Mouse (Mus musculus) gastrocnemius, postnatal 36 days (tissue): ENCODE data around the gene 4930564D02Rik. TPM values are rescaled to one million over a fixed set of nuclear protein-coding genes. Genes with fewer than 3 reads are reported as not detected.
A peak's percentile ranks its signal among the peaks of the same experiment; 100 is the strongest.

Source experiments
- DNase-seq, 2 experiments: peaks; one replicate each; pipeline ENCODE4 v3.0.0; 2022
- intact Hi-C: fragments of 180-260 bp; cut with DNase I; formaldehyde crosslinking; loops from one replicate; pipeline ENCODE4 v1.15.1; 2025
- total RNA-seq, 2 experiments: library from RNA; stranded (reverse); gene quantifications; 2 replicates each; pipeline ENCODE4 v1.2.3; 2021

Gene 4930564D02Rik
- total RNA-seq, 2 experiments from 2014 or later, result not detected

DNA sequence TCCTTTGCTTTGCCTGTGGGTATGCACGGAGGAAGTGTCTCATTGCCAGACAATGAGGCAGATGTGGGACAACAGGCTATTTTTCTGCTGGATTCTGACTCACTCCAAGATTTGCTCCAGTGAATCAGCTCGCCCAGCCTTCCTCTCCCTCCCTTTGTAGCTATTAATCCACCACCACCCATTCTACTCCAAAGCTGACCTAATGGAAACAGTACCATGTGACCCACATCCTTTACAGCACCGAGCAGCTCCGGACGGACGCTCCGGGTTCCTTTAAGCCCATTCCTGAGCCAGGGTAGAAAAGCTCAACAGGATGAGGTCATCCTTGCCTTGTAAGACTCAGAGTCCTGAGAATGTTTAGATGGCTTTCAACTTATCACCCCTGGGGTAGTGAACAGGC is 11.7 kb upstream of the 4930564D02Rik start:
- intact Hi-C loops, result loop anchor here (5.0 to 10.0 kb wide), 2 partner anchors 270 to 343 kb away; partner anchors contain the start of genes Fam19a3, Ppm1j and Rhoc
- DNase-seq, result peak in 1 of 2 experiments; percentile 48

DNA sequence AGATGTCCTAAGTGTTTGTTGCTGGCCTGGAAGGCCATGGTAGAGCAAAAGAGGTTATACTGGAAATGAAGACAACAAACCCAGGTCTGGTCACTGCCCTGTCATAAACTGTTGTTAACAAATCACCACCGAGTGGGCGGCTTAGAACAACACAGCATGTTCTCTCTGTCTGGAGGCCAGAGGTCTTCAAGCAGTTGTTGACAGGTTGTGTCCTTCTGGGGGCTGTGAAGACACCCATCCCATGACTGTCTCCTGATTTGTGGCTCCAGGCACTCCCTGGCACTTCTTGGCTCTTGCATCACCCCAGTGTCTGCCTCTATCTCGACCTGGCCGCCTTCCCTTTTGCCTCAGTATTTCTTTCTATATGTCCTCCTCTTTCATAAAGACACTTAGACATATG is 11.0 kb upstream of the 4930564D02Rik start:
- DNase-seq, result no peak
- intact Hi-C loops, result loop anchor here (5.0 to 10.0 kb wide), 2 partner anchors 271 to 343 kb away; partner anchors contain the start of genes Fam19a3, Ppm1j and Rhoc

DNA sequence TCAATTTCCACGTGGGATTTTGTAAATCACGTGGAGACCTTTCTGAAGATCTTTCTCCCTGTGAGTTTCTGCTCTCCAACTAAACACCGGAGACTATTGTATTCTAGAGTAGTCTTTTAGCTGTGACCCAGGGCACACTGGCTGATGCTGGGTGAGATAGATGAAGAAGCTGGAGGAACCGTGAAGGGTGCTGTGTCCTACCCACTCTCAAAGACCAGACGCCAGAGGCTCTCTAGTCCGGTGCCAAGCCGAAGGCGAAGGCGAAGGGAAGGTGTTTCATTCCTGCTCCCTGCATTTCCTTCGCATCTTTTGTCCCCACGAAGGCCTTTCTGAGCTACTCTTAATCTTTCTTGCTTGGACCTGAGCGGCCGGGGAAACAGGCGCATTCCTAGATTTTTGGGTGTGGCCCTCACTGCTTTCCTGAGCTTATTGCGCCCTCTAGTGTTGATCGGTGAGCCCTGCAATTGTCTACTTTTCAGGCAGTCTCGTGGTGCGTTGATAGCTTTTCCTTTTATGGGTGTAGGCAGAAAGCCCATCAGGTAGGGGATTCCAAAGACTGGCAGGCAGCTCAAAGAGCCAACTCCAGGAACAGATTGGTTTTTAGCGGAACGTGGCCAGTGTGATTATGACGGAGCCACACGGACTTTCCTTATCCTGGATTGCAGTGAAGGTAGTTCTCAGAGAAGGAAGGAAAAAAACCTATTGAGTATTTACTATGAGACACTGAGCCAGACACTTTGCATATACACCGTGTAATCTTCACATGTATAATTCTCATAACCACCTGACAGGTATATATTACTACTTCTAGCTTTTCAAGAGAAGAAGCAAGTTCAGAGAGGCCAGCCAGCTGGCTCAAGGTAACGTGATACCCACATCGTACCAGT is 7.8 kb upstream of the 4930564D02Rik start:
- intact Hi-C loops, result loop anchor here (1.0 to 10.0 kb wide), 3 partner anchors 67 to 347 kb away; partner anchors contain the start of genes Fam19a3, Ppm1j and Rhoc
- DNase-seq, result peak; percentile 72 to 73

- intact Hi-C loops, result loop anchor here (1.0 to 10.0 kb wide), 3 partner anchors 68 to 348 kb away; partner anchors contain the start of genes Fam19a3, Ppm1j and Rhoc
- no peak for DNase-seq
Measured at GRCm38 (mm10) chr3:105059911-105060310, 6.7 kb upstream of the 4930564D02Rik start.

DNA sequence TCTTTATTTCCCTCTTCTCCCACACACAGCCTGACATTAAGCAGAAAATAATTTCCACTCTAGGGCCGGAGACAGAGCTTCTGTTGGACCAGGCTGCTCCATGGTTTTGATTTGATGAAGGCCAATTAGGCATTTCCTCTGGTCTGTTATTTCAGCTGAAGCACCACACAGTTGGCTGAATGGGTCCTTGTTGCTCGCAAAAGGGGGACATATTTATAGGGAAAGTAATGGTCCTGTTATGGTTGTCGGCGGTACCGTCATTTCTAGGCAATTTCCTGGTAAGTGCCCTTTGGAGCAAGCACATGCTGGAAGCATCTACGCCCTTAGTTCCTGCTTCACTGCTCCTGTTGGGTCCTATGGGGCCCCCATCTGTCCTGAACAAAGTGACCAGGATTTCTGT is 5.7 kb upstream of the 4930564D02Rik start:
- DNase-seq, result no peak
- intact Hi-C loops, result no loop called here

DNA sequence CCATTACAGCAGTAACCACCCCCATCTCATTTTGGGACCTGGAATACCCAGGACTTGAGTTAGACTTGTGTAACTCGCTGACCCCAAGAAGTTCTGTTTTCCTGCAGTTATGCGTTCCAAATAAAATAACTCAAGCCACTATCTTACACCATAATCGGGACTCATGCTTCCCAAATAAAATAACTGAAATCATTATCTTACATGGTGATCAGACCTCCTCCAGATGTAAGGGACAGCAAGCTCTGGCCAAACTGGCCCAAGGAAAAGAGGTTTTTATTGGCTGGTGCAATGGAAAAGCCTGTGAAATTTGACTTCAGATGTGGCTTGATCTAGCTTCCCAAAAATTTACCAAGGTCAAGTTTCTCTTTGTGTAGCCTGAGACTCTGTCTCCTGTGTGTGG is 5.1 kb upstream of the 4930564D02Rik start:
- intact Hi-C loops, result no loop called here
- DNase-seq, result no peak

GRCm38 (mm10) chr3:105061991-105062390 is 4.7 kb upstream of the 4930564D02Rik start:
- DNase-seq, result no peak
- intact Hi-C loops, result no loop called here

- no peak for DNase-seq
Measured at GRCm38 (mm10) chr3:105062676-105063075, 4.0 kb upstream of the 4930564D02Rik start.

GRCm38 (mm10) chr3:105070553-105070952 is 3.9 kb downstream of the 4930564D02Rik start:
- intact Hi-C loops, result no loop called here
- no peak for DNase-seq

More at GRCm38 (mm10) chr3:105062676-105063075, 4.0 kb upstream of the 4930564D02Rik start:
- intact Hi-C loops, result no loop called here

- DNase-seq, result no peak
- intact Hi-C loops, result no loop called here
Measured at GRCm38 (mm10) chr3:105071251-105071650, 4.6 kb downstream of the 4930564D02Rik start.

GRCm38 (mm10) chr3:105072536-105072935 is 5.9 kb downstream of the 4930564D02Rik start:
- no peak for DNase-seq
- intact Hi-C loops, result no loop called here

GRCm38 (mm10) chr3:105075796-105076195 is 9.2 kb downstream of the 4930564D02Rik start:
- intact Hi-C loops, result loop anchor here (5.0 kb wide), 1 partner anchor 87 kb away; no protein-coding TSS in a partner anchor

DNA sequence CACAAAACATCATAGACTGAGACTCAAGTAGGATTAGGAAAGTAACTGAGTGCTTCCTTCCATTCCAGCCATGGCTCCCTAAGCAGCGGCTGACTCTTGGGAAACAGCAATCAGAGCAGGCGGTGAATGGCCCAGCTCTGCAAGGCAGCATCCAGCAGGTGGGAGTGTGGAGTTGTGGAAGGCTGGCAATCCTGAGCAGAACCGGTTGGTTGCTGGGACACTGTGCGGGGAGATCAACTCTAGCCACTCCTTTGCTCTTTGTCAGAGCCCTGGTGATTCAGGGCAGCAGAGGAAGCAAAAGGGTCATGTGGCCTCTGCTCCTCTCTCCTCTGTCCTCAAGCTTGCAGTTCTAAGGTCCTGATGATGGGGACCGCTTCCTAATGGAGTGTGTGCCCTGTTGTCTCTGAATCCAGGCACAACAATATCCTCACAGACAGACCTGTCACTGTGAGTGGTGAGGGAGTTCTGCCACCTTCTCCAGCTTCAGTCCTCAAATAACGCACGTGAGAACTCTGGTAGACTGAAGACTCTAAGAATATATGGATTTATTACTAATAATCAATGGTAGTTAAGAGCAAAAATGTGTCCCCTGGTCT is 11.7 kb downstream of the 4930564D02Rik start:
- peak; percentile 53 for DNase-seq
- intact Hi-C loops, result loop anchor here (5.0 kb wide), 1 partner anchor 84 kb away; no protein-coding TSS in a partner anchor

More at GRCm38 (mm10) chr3:105075796-105076195, 9.2 kb downstream of the 4930564D02Rik start:
- no peak for DNase-seq

- intact Hi-C loops, result no loop called here
- no peak for DNase-seq
Measured at GRCm38 (mm10) chr3:105087344-105087743, 20.7 kb downstream of the 4930564D02Rik start.

DNA sequence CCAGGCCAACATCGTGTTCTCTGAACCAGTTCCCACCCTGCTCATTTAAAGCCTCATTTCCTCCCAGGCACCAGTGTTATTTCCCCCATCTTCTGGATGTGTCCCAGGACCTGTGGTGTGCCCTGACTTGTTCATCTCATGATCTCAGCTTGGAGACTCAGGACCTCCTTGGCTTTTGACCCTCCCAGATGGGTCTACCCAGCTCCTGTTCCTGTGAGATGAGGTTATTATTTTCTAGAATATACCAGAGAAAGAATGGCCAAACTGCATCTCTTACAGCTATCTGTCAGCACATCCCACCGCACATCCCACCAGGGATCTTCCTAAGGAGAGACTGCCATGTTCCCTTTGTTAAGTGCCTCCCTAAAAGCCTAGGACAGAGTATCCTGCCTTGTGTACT is 22.0 kb downstream of the 4930564D02Rik start:
- intact Hi-C loops, result no loop called here
- DNase-seq, result no peak

DNA sequence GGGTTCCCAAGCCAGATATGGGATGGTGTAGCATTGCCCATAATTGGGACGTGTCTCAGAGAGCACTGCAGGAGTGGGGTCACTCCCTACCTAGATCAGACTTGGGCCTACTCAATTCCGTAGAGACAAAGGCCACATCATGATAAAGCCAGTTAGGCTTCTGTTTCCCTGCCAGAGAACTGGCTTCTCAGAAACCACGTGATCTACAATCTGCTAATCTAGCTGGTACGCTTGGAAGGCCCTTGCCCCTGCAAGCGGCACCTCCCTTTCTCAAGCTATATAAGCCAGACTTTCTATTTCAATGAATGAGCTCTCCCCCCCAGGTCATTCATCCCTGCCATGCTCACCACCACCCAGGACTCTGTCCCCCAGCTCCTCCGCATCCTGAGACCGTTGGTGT is 23.5 kb downstream of the 4930564D02Rik start:
- intact Hi-C loops, result loop anchor here (5.0 kb wide), 1 partner anchor 77 kb away; no protein-coding TSS in a partner anchor
- DNase-seq, result no peak

GRCm38 (mm10) chr3:105090981-105091380 is 24.3 kb downstream of the 4930564D02Rik start:
- intact Hi-C loops, result loop anchor here (5.0 kb wide), 1 partner anchor 76 kb away; no protein-coding TSS in a partner anchor

GRCm38 (mm10) chr3:105092721-105093505 is 26.3 kb downstream of the 4930564D02Rik start:
- DNase-seq, result no peak
- intact Hi-C loops, result loop anchor here (5.0 kb wide), 1 partner anchor 74 kb away; no protein-coding TSS in a partner anchor

More at GRCm38 (mm10) chr3:105090981-105091380, 24.3 kb downstream of the 4930564D02Rik start:
- no peak for DNase-seq

- DNase-seq, result no peak
- intact Hi-C loops, result loop anchor here (5.0 kb wide), 1 partner anchor 73 kb away; no protein-coding TSS in a partner anchor
Measured at GRCm38 (mm10) chr3:105094448-105094847, 27.8 kb downstream of the 4930564D02Rik start.

DNA sequence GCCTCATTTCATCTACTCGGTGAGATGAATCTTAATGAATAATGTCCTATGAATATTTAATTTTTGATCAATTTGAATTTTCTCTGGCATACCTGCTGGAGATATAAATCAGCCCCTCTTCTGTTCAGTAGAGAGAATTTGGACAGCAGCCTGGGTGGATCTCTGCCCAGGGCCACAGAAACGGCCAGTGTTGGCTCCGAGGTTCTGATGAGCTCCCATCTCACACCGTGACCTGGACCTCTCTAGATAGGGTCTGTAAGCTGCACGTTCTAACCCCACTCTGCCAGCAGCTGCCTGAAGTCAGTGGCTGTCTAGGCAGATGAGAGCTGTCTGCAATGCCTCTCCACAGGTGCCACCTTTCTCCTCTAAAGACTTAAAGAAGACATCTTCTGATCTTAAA is 28.4 kb downstream of the 4930564D02Rik start:
- intact Hi-C loops, result no loop called here
- DNase-seq, result no peak
